Mouse (Mus musculus): ENCODE data around the gene Adat1. TPM values are rescaled to one million over a fixed set of nuclear protein-coding genes. Genes with fewer than 3 reads are reported as not detected.
"Not testable (repeated sequence)": the region's sequence is repeated elsewhere in the genome, so short reads cannot be mapped to it uniquely, and the experiment has no call there.

The Adat1 gene
- polyA plus RNA-seq, 1 experiment from 2014 or later = 6.0 TPM

DNA sequence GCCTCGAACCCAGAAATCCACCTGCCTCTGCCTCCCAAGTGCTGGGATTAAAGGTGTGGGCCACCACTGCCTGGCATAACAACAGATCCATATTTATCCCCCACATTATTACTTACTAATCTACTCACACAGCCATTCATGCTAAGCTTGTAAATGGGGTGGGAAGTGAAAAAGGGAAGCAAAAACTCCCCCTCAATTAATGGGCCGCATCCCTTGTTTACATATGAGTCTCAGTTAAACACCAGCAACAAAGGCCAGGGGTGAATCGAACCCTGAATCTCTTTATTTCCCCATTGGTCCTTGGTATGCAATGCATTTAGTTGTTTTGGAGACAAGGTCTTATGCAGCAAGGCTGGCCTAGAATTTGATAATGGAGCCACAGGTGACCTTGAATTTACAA, 41.3 kb downstream of the Adat1 start:
- H3K36me3 ChIP-seq (replicated peaks; ENCODE audit: control insufficient read depth, insufficient read depth) = peaks cover 88% of the 10 kb centered on the region
- no peaks in the 10 kb centered on the region for H3K27me3 ChIP-seq (ENCODE audit: control insufficient read depth, insufficient read depth, low read length)
- DNase-seq (ENCODE audit: low spot score) (no peak), ATAC-seq (ENCODE audit: low FRiP score) (no peak)
- H3K9ac ChIP-seq = no peak overlapping the region
- no peak overlapping the region for H3K4me3 ChIP-seq (replicated peaks; ENCODE audit: low read length)
- no peaks in the 10 kb centered on the region for H3K9me3 ChIP-seq (ENCODE audit: control insufficient read depth, low read length)
- H3K4me2 ChIP-seq (replicated peaks) = no peak overlapping the region
- 96% methylated on average over 3 of the region's 3 CpGs for WGBS
- H3K27ac ChIP-seq = no peak overlapping the region
- H3K4me1 ChIP-seq (replicated peaks; ENCODE audit: control insufficient read depth, insufficient read depth, low read length) = no peaks in the 10 kb centered on the region

DNA sequence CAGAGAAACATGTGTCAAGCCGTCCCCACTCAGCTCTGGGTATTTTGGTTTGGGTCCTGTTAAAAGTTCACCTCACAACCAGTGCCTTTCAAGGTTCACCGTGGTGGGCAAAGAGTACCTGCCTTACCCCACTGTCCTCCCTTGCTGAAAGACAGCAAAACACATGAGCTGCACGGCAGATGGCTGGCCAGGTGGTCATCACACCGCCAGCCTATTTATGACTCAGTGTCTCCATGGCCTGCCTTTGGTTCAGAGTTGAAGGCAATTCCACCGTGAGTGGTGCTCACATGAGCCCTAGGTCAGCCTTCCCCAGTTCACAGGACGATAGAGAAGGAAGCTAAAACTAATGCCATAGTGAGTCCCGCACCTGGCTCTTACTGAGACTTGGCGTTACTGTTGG, 44.1 kb downstream of the Adat1 start:
- Histone ChIP-seq H3K4me2 (replicated peaks) (no peak overlapping the region), H3K4me1 (replicated peaks; ENCODE audit: control insufficient read depth, insufficient read depth, low read length) (no peaks in the 10 kb centered on the region), H3K27ac (no peak overlapping the region), H3K9ac (no peak overlapping the region), H3K9me3 (ENCODE audit: control insufficient read depth, low read length) (no peaks in the 10 kb centered on the region), H3K36me3 (replicated peaks; ENCODE audit: control insufficient read depth, insufficient read depth) (peaks cover 89% of the 10 kb centered on the region), H3K27me3 (ENCODE audit: control insufficient read depth, insufficient read depth, low read length) (no peaks in the 10 kb centered on the region), H3K4me3 (replicated peaks; ENCODE audit: low read length) (no peak overlapping the region)
- DNase-seq (ENCODE audit: low spot score) = no peak
- WGBS = 95% methylated on average over 8 of the region's 8 CpGs
- no peak for ATAC-seq (ENCODE audit: low FRiP score)

DNA sequence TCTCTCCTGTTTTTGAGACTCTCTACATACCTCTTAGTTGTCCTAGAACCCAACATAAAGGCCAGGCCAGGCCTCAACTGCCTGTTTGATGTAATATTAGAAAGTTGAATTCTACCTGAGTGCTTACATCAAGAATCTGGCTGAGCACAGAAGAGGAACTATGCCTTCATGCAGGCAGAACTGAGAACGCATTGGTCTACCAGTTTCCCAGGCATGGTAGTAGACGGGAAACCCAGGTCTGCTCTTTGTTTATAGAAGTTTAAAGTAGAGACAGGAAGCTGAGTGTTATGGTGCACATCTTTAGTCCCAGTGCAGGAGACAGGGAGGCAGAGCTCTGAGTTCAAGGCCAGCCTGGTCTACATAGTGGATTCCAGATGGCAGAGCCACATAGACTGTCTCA, 45.0 kb downstream of the Adat1 start:
- Histone ChIP-seq H3K27me3 (ENCODE audit: control insufficient read depth, insufficient read depth, low read length) (no peaks in the 10 kb centered on the region), H3K9me3 (ENCODE audit: control insufficient read depth, low read length) (no peaks in the 10 kb centered on the region), H3K27ac (no peak overlapping the region), H3K4me1 (replicated peaks; ENCODE audit: control insufficient read depth, insufficient read depth, low read length) (no peaks in the 10 kb centered on the region), H3K9ac (no peak overlapping the region), H3K4me2 (replicated peaks) (no peak overlapping the region), H3K4me3 (replicated peaks; ENCODE audit: low read length) (no peak overlapping the region), H3K36me3 (replicated peaks; ENCODE audit: control insufficient read depth, insufficient read depth) (peaks cover 93% of the 10 kb centered on the region)
- no peak for ATAC-seq (ENCODE audit: low FRiP score)
- WGBS = 92% methylated on average over 2 of the region's 2 CpGs
- no peak for DNase-seq (ENCODE audit: low spot score)

DNA sequence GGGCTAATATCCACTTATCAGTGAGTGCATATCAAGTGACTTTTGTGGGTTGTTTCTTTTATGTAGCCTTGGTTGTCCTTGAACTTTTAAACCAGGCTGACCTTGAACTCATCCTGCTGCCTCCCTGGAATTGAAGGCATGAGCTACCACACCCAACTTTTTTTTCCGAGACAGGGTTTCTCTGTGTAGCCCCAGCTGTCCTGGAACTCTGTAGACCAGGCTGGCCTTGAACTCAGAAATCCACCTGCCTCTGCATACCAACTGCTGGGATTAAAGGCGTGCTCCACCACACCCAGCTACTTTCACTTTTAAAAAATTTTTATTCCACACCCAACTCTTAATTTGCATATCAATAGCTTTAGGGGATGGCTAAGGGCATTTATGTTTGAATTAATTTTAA, 48.6 kb downstream of the Adat1 start:
- H3K27me3 ChIP-seq (ENCODE audit: control insufficient read depth, insufficient read depth, low read length) = no peaks in the 10 kb centered on the region
- no peak overlapping the region for H3K4me2 ChIP-seq (replicated peaks)
- H3K4me1 ChIP-seq (replicated peaks; ENCODE audit: control insufficient read depth, insufficient read depth, low read length) = peaks cover 12% of the 10 kb centered on the region
- H3K9ac ChIP-seq = no peak overlapping the region
- no peaks in the 10 kb centered on the region for H3K9me3 ChIP-seq (ENCODE audit: control insufficient read depth, low read length)
- WGBS = 86% methylated on average over 2 of the region's 2 CpGs
- H3K4me3 ChIP-seq (replicated peaks; ENCODE audit: low read length) = no peak overlapping the region
- H3K36me3 ChIP-seq (replicated peaks; ENCODE audit: control insufficient read depth, insufficient read depth) = peaks cover 64% of the 10 kb centered on the region
- no peak overlapping the region for H3K27ac ChIP-seq
- no peak for ATAC-seq (ENCODE audit: low FRiP score)
- no peak for DNase-seq (ENCODE audit: low spot score)

DNA sequence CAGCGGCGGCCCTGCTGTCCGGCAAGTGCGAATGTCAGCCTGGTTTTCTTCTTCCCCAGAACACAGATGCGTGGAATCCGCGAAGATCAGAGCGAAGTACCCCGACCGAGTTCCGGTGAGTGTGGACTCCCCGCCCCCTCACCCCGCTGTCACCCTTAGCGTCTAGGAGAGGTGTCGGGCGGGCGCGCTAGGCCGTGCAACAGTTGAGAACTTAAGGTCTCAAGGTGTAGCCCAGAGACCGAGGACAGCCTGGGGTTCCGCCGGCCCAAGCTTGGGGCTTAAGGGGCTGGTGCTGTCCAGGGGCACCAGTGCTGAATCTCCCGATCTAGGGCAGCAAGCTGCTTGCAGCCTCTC, 51.0 kb downstream of the Adat1 start:
- Histone ChIP-seq H3K36me3 (replicated peaks; ENCODE audit: control insufficient read depth, insufficient read depth) (peaks cover 41% of the 10 kb centered on the region), H3K4me2 (replicated peaks) (peak overlapping the region; percentile 93), H3K4me3 (replicated peaks; ENCODE audit: low read length) (peak overlapping the region; percentile 72), H3K9ac (peak overlapping the region; percentile 82), H3K9me3 (ENCODE audit: control insufficient read depth, low read length) (no peaks in the 10 kb centered on the region), H3K27ac (peak overlapping the region; percentile 81; the same call in 1 of the 2 replicates), H3K27me3 (ENCODE audit: control insufficient read depth, insufficient read depth, low read length) (no peaks in the 10 kb centered on the region), H3K4me1 (replicated peaks; ENCODE audit: control insufficient read depth, insufficient read depth, low read length) (peaks cover 12% of the 10 kb centered on the region)
- DNase-seq (ENCODE audit: low spot score) (no peak), ATAC-seq (ENCODE audit: low FRiP score) (0 out of 2 replicates have a peak, but pooled peaks have one; percentile 9)
- under 1% methylated on average over 20 of the region's 23 CpGs for WGBS

DNA sequence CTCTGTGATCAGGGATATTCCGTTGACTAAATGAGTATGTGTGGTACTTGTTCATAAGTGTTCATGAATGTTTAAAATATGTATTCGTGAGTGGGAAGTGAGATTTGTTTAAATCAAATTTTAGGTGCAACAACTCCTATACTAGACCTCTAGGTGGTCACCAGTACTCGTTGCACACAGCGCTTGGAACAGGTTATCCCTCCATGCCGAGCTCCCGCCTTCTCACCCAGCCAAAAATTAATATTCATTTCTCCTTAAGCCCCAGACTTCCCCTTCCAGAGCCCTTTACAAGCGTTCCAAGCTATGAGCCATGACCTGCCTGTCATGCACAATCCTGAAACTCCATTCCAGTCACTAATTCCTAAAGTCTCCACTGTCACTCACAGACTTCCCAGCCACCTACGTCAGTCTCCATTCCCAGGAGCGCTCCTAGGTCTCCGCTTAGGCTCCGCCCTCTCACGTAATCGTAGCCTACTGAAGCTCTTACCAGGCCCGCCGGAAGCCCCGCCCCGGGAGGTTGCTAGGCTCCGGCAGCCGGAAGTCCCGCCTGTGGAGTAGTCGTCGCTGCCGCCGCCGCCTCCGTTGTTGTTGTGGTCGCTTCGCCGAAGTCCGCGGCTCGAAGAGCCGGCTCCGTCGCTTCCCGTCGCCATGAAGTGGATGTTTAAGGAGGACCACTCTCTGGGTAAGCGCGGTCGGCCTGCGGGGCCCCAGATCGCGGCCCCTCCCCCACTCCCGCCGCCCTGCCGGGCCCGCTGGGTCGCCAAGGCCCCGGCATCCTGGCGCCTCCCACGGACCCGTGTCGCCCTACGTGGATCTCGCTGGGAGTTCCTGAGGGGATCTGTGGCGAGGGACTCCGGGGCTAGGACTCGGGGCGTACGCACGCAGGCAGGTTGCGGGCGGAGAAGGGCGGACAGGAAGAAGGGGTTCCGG, 51.7 kb downstream of the Adat1 start, which contains the start of gene Gabarapl2:
Gene Gabarapl2, plus strand, starts transcription at position 533 of the 930 bp plus-strand sequence.
- Histone ChIP-seq H3K27me3 (ENCODE audit: control insufficient read depth, insufficient read depth, low read length) (no peaks in the 10 kb centered on the region), H3K9ac (peak within 1 kb of the TSS; percentile 82), H3K9me3 (ENCODE audit: control insufficient read depth, low read length) (no peaks in the 10 kb centered on the region), H3K36me3 (replicated peaks; ENCODE audit: control insufficient read depth, insufficient read depth) (peaks cover 35% of the 10 kb centered on the region), H3K4me1 (replicated peaks; ENCODE audit: control insufficient read depth, insufficient read depth, low read length) (peaks cover 12% of the 10 kb centered on the region), H3K27ac (peak within 1 kb of the TSS; percentile 81), H3K4me3 (replicated peaks; ENCODE audit: low read length) (peak within 1 kb of the TSS; percentile 72), H3K4me2 (replicated peaks) (peak within 1 kb of the TSS; percentile 93)
- ATAC-seq (ENCODE audit: low FRiP score) (peak; percentile 98), DNase-seq (ENCODE audit: low spot score) (peak; percentile 99)
- WGBS = under 1% methylated on average over 65 of the region's 65 CpGs

DNA sequence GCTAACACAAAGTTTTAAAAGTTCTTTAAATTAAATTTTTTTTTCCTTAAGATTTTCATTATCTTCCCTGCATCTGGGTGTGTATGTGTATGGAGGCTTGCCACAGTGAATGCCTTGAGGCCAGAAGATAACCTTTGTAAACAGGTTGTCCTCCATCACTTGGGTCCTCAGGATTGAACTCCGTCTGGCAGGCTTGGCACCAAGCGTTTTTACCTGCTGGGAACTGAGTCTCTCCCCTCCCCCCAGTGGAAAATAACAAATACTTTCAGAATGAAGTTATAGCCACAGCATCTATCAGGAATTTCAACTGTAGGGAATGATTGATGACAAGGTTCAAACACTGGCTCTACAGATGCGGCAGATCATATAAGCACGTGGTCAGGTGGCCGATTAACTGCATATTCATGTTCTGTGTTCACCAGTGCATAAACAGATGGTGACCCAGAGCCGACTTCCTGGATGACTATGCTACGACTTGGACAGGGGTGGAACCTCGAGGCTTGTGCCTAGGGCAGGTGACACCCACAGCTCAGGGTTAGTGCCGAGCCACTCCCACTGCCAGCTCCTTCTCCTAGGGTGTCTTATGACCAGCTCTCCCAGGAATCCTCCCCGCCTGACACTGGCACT, 52.5 kb downstream of the Adat1 start:
- WGBS = 7% methylated on average over 10 of the region's 10 CpGs

DNA sequence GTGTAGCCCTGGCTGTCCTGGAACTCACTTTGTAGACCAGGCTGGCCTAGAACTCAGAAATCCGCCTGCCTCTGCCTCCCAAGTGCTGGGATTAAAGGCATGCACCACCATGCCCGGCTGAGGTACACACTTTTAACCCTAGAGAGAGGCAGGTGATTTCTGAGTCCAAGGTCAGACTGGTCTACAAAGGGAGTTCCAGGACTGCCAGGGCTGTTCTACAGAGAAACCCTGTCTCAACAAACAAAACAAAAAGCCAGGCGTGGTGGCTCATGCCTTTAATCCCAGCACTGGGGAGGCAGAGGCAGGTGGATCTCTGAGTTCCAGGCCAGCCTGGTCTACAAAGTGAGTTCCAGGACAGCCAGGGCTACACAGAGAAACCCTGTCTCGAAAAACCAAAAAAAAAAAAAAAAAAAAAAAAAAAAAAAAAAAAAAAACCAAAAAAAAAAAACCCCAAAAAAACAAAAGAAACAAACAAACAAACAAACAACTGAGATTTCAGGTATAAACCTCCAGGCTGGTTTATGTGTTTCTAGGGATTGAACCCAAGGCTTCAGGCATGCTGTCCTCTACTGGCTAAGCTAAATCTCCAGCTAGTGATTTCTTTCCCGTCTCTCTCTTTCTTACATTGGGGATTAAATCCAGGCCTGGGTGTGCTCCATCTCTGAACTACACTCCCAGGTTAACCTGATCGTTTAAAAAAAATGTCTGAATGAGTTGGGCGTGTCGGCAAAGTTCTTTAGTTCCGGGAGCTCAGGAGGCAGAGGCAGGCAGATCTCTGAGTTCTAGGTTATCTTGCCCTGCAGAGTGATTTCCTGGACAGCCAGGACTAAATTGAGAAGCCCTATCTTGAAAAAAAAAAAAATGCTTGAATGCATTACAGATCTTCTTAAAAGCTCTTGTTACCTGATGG, 53.8 kb downstream of the Adat1 start:
- H3K4me3 ChIP-seq (replicated peaks; ENCODE audit: low read length); H3K9ac ChIP-seq; H3K27me3 ChIP-seq (ENCODE audit: control insufficient read depth, insufficient read depth, low read length); ATAC-seq (ENCODE audit: low FRiP score); H3K9me3 ChIP-seq (ENCODE audit: control insufficient read depth, low read length); DNase-seq (ENCODE audit: low spot score); H3K4me2 ChIP-seq (replicated peaks); H3K27ac ChIP-seq: not testable (repeated sequence)
- 88% methylated on average over 8 of the region's 9 CpGs for WGBS
- Histone ChIP-seq H3K4me1 (replicated peaks; ENCODE audit: control insufficient read depth, insufficient read depth, low read length) (peaks cover 12% of the 10 kb centered on the region), H3K36me3 (replicated peaks; ENCODE audit: control insufficient read depth, insufficient read depth) (peaks cover 15% of the 10 kb centered on the region)

More for the DNA sequence above, 52.5 kb downstream of the Adat1 start:
- ATAC-seq (ENCODE audit: low FRiP score) = peak; percentile 44; the same call in 1 of the 2 replicates
- H3K4me1 ChIP-seq (replicated peaks; ENCODE audit: control insufficient read depth, insufficient read depth, low read length) = peaks cover 12% of the 10 kb centered on the region
- H3K4me2 ChIP-seq (replicated peaks) = peak overlapping the region; percentile 93
- no peaks in the 10 kb centered on the region for H3K27me3 ChIP-seq (ENCODE audit: control insufficient read depth, insufficient read depth, low read length)
- DNase-seq (ENCODE audit: low spot score) = no peak
- H3K36me3 ChIP-seq (replicated peaks; ENCODE audit: control insufficient read depth, insufficient read depth) = peaks cover 28% of the 10 kb centered on the region
- H3K4me3 ChIP-seq (replicated peaks; ENCODE audit: low read length) = peak overlapping the region; percentile 72
- H3K9me3 ChIP-seq (ENCODE audit: control insufficient read depth, low read length) = no peaks in the 10 kb centered on the region
- H3K27ac ChIP-seq = peak overlapping the region; percentile 56
- peak overlapping the region; percentile 82 for H3K9ac ChIP-seq
